ENCODE assay signal across 16 mouse cellular contexts in genomic region chr4:117105127-117105526, GRCm38 (mm10). TPM values are rescaled to one million over a fixed set of nuclear protein-coding genes. Genes with fewer than 3 reads are reported as not detected.
A peak's percentile ranks its signal among the peaks of the same experiment; 100 is the strongest.
DNase-seq lines count a peak whose midpoint lies in the region; ATAC-seq and TF ChIP-seq lines count a peak whose summit lies in the region.
"Had no signal": no experiment of that assay in that cellular context is flagged by ENCODE, and none has a peak within 500 bp of the region (broad histone marks: within the 10 kb centered on the region; RNA-seq: fewer than 3 reads in every experiment).

No protein-coding gene starts in this region.

- no peaks in the 10 kb centered on the region for H3K27me3 ChIP-seq in lung, embryonic 14.5 days (ENCODE audit: insufficient read depth, low read length)
- H3K27me3 ChIP-seq in Patski = no peaks in the 10 kb centered on the region
- no peaks in the 10 kb centered on the region for H3K27me3 ChIP-seq in hindbrain, postnatal 0 days (ENCODE audit: insufficient read depth, low read length)
- H3K27me3 ChIP-seq: intestine, embryonic 15.5 days had no signal

- CTCF ChIA-PET in Patski (lab: Charles Lee) = no interaction called here

- ATAC-seq in lung, embryonic 14.5 days (ENCODE audit: insufficient read depth) = peak; percentile 54; the same call in 1 of the 2 replicates
- ATAC-seq in Patski = peak; percentile 12
- ATAC-seq in hindbrain, postnatal 0 days = 0 out of 2 replicates have a peak, but pooled peaks have one; percentile 8
- ATAC-seq in frontal cortex, adult (ENCODE audit: low TSS enrichment) = no peak
- ATAC-seq: CD4-positive, CD25-positive, alpha-beta regulatory T cell, adult 4 months; intestine, embryonic 15.5 days; liver, embryonic 12.5 days had no signal

- in situ Hi-C loops in Patski (cut with MboI; ENCODE audit: low pct_unique_long_range_greater_than_20kb) = no loop called here

- no peak overlapping the region for H3K4me2 ChIP-seq in lung, embryonic 14.5 days
- no peak overlapping the region for H3K4me2 ChIP-seq in hindbrain, postnatal 0 days (ENCODE audit: low read depth, low read length)
- H3K4me2 ChIP-seq: intestine, embryonic 15.5 days; liver, embryonic 12.5 days had no signal

- POLR2A ChIA-PET in Patski (lab: Charles Lee) = no interaction called here

- H3K27ac ChIP-seq in lung, embryonic 14.5 days (ENCODE audit: low read depth) = no peak overlapping the region
- no peak overlapping the region for H3K27ac ChIP-seq in hindbrain, postnatal 0 days
- H3K27ac ChIP-seq: intestine, embryonic 15.5 days; liver, embryonic 12.5 days; midbrain, embryonic 10.5 days had no signal

- H3K9me3 ChIP-seq in lung, embryonic 14.5 days (ENCODE audit: low read depth, low read length) = no peaks in the 10 kb centered on the region
- no peaks in the 10 kb centered on the region for H3K9me3 ChIP-seq in hindbrain, postnatal 0 days (ENCODE audit: low read length)
- H3K9me3 ChIP-seq: intestine, embryonic 15.5 days; liver, embryonic 12.5 days; midbrain, embryonic 10.5 days had no signal

- DNase-seq in heart, adult 11 months = peak; percentile 85
- DNase-seq in heart, postnatal 10 days = no peak
- DNase-seq in lung, embryonic 14.5 days = peak; percentile 51
- DNase-seq in lung, postnatal 10 days = no peak
- no peak for DNase-seq in Patski (ENCODE audit: low read depth, low spot score)
- peak; percentile 26 for DNase-seq in hindbrain, postnatal 0 days (ENCODE audit: low spot score)
- DNase-seq: cerebellum, postnatal 36 days; lung, postnatal 14 days; thymus, postnatal 36 days had no signal

- intact Hi-C loops in heart, postnatal 10 days (cut with DNase I) = no loop called here

- H3K9ac ChIP-seq in lung, embryonic 14.5 days = no peak overlapping the region
- H3K9ac ChIP-seq in hindbrain, postnatal 0 days (replicated peaks; ENCODE audit: low read length) = no peak overlapping the region
- H3K9ac ChIP-seq: intestine, embryonic 15.5 days; liver, embryonic 12.5 days had no signal

- WGBS in lung, embryonic 14.5 days = 41% methylated on average over 10 of the region's 10 CpGs
- 31% methylated on average over 10 of the region's 10 CpGs for WGBS in hindbrain, postnatal 0 days

- no peak for TF ChIP-seq CTCF in lung, embryonic 14.5 days (IDR thresholded peaks at IDR 0.05; ENCODE audit: low read depth)
- TF ChIP-seq CTCF in Patski (IDR thresholded peaks at IDR 0.05) = no peak
- TF ChIP-seq CTCF in hindbrain, postnatal 0 days (IDR thresholded peaks at IDR 0.05; ENCODE audit: low read depth) = no peak

- peaks cover 72% of the 10 kb centered on the region for H3K36me3 ChIP-seq in lung, embryonic 14.5 days (ENCODE audit: insufficient read depth)
- peaks cover 24% of the 10 kb centered on the region for H3K36me3 ChIP-seq in hindbrain, postnatal 0 days (ENCODE audit: insufficient read depth, low read length)
- H3K36me3 ChIP-seq: intestine, embryonic 15.5 days; liver, embryonic 12.5 days had no signal

- H3K4me1 ChIP-seq in lung, embryonic 14.5 days (ENCODE audit: insufficient read depth) = no peaks in the 10 kb centered on the region
- no peaks in the 10 kb centered on the region; the same call in 1 of the 2 replicates for H3K4me1 ChIP-seq in hindbrain, postnatal 0 days (ENCODE audit: insufficient read depth, low read length)
- H3K4me1 ChIP-seq: intestine, embryonic 15.5 days; liver, embryonic 12.5 days had no signal

- no peak overlapping the region for H3K4me3 ChIP-seq in lung, embryonic 14.5 days (ENCODE audit: low read depth, low read length)
- H3K4me3 ChIP-seq in hindbrain, postnatal 0 days (ENCODE audit: low read length) = no peak overlapping the region
- H3K4me3 ChIP-seq: intestine, embryonic 15.5 days; liver, embryonic 12.5 days; midbrain, embryonic 10.5 days had no signal

RNA-seq across cellular contexts. Expression of gene Ptch2, which starts 9.3 kb away (rescaled TPM):
- 1 to 10 TPM; 3.6 to 4.3 TPM for total RNA-seq in heart, postnatal 10 days (2021)
- polyA plus RNA-seq in lung, embryonic 14.5 days (2014; fragmentation: Nextera tagmentation; extraction: Ambion mirVana) = 12.2 and 14.1 TPM in 2 replicates
- polyA plus RNA-seq in Patski (2021) = 0.23 TPM
- total RNA-seq in hindbrain, postnatal 0 days (2014; rRNA removed) = 16.1 and 18.8 TPM in 2 replicates
- 4.1 and 4.4 TPM in 2 replicates for polyA plus RNA-seq in hindbrain, postnatal 0 days (2015; fragmentation: Nextera tagmentation; extraction: Ambion mirVana)

RNA-seq across cellular contexts. Expression of gene Btbd19, which starts 20.4 kb away (rescaled TPM):
- 1 to 10 TPM; 5.1 to 6.4 TPM for total RNA-seq in heart, postnatal 10 days (2021)
- polyA plus RNA-seq in lung, embryonic 14.5 days (2014; fragmentation: Nextera tagmentation; extraction: Ambion mirVana) = 6.7 and 7.6 TPM in 2 replicates
- 37.2 TPM for polyA plus RNA-seq in Patski (2021)
- total RNA-seq in hindbrain, postnatal 0 days (2014; rRNA removed) = 7.8 and 9.1 TPM in 2 replicates
- 4.9 and 5.4 TPM in 2 replicates for polyA plus RNA-seq in hindbrain, postnatal 0 days (2015; fragmentation: Nextera tagmentation; extraction: Ambion mirVana)

RNA-seq across cellular contexts. Expression of gene Tctex1d4, which starts 21.5 kb away (rescaled TPM):
- under 1 TPM in 1 of 2 experiments, not detected in 1; 0.31 TPM for total RNA-seq in heart, postnatal 10 days (2021)
- not detected in 2 replicates for polyA plus RNA-seq in lung, embryonic 14.5 days (2014; fragmentation: Nextera tagmentation; extraction: Ambion mirVana)
- polyA plus RNA-seq in Patski (2021) = 0.21 TPM
- total RNA-seq in hindbrain, postnatal 0 days (2014; rRNA removed) = 2.0 and 5.8 TPM in 2 replicates
- polyA plus RNA-seq in hindbrain, postnatal 0 days (2015; fragmentation: Nextera tagmentation; extraction: Ambion mirVana) = 2.0 and 2.8 TPM in 2 replicates
- polyA plus RNA-seq: heart, postnatal 0 days; intestine, embryonic 15.5 days; liver, embryonic 12.5 days; midbrain, embryonic 10.5 days; stomach, embryonic 14.5 days had no signal

RNA-seq across cellular contexts. Expression of gene Plk3, which starts 28.6 kb away (rescaled TPM):
- total RNA-seq in heart, postnatal 10 days (2021) = 1 to 10 TPM; 3.7 to 4.3 TPM
- polyA plus RNA-seq in lung, embryonic 14.5 days (2014; fragmentation: Nextera tagmentation; extraction: Ambion mirVana) = 4.2 and 5.1 TPM in 2 replicates
- 9.7 TPM for polyA plus RNA-seq in Patski (2021)
- total RNA-seq in hindbrain, postnatal 0 days (2014; rRNA removed) = 23.9 and 29.8 TPM in 2 replicates
- polyA plus RNA-seq in hindbrain, postnatal 0 days (2015; fragmentation: Nextera tagmentation; extraction: Ambion mirVana) = 26.8 and 29.1 TPM in 2 replicates

RNA-seq across cellular contexts. Expression of gene Rps8, which starts 50.9 kb away (rescaled TPM):
- total RNA-seq in heart, postnatal 10 days (2021) = 100 to 1,000 TPM; 803 to 807 TPM
- polyA plus RNA-seq in lung, embryonic 14.5 days (2014; fragmentation: Nextera tagmentation; extraction: Ambion mirVana) = 1,312 and 1,358 TPM in 2 replicates
- 289 TPM for polyA plus RNA-seq in Patski (2021)
- 463 and 470 TPM in 2 replicates for total RNA-seq in hindbrain, postnatal 0 days (2014; rRNA removed)
- polyA plus RNA-seq in hindbrain, postnatal 0 days (2015; fragmentation: Nextera tagmentation; extraction: Ambion mirVana) = 523 and 530 TPM in 2 replicates

Comparison
In these comparisons a context has a peak if more than half of its experiments do, and no peak if none do; other contexts are left out.
1. DNase-seq: peak in heart, adult 11 months (single experiment), lung, embryonic 14.5 days (single experiment) and hindbrain, postnatal 0 days (single experiment); none in heart, postnatal 10 days (0 of 2), lung, postnatal 10 days (single experiment) and Patski (single experiment).